Mouse (Mus musculus) brain, adult 10 weeks (tissue): ENCODE measurements around the gene Slc17a7. TPM values are rescaled to one million over a fixed set of nuclear protein-coding genes. Genes with fewer than 3 reads are reported as not detected.

Source experiments
- polyA plus RNA-seq: library from polyadenylated mRNA; stranded (reverse); fragments of 350-450 nt; fragmentation: Illumina TruSeq; extraction: RNeasy Lipid Tissue Mini Kit (QIAGEN cat#74804); gene quantifications from one replicate; pipeline ENCODE4 v1.2.3, GENCODE M21; 2015; ENCODE audit warnings: low read depth, low replicate concordance

Gene Slc17a7
- 704 TPM for polyA plus RNA-seq

GRCm38 (mm10) chr7:45163735-45164490, at the start of gene Slc17a7:
Gene Slc17a7 (plus strand): TSS chr7:45163949.

GRCm38 (mm10) chr7:45124224-45125143, 39.3 kb upstream of the Slc17a7 start, which contains the start of gene Rps11:
Gene Rps11 (minus strand): TSS chr7:45124439.

DNA sequence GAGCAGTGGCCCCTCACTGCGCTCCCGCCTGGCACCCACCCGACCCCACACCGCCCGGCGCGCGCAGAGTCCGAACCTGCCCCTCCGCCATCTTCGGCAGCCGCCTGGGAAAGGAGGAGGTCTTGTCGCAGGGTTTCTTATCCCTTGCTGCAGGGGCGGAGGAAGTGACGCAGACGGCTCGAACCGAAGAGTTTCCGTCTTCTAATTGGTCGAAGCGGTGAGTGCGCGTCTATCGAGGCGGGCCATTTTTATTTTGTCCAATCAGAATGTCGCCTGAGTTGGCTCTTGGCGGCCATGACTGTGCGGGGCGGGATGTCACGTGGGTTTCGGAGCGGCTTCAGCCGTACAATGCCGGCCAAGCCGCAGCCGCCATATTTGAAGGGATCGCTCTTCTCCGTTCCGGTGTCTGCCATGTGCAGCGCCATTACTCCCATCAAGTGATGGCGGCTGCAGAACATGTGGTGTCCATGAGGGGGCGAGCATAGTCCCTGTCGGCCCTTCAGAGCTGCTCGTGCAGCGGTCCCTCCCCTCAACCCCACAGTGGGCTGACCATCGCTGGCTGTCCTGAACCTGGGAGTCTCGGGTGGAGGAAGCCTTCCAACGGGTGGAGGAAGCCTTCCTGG, 35.0 kb upstream of the Slc17a7 start, which contains the start of gene Rpl13a:
TSS of gene Rpl13a (minus strand) at position 138 of the 623 bp plus-strand sequence.

GRCm38 (mm10) chr7:45135993-45136567, 27.7 kb upstream of the Slc17a7 start, which contains the start of the genes Gm45713 and Flt3l:
Gene Gm45713 (minus strand): TSS chr7:45136231.
Gene Flt3l (minus strand): TSS chr7:45136432.

DNA sequence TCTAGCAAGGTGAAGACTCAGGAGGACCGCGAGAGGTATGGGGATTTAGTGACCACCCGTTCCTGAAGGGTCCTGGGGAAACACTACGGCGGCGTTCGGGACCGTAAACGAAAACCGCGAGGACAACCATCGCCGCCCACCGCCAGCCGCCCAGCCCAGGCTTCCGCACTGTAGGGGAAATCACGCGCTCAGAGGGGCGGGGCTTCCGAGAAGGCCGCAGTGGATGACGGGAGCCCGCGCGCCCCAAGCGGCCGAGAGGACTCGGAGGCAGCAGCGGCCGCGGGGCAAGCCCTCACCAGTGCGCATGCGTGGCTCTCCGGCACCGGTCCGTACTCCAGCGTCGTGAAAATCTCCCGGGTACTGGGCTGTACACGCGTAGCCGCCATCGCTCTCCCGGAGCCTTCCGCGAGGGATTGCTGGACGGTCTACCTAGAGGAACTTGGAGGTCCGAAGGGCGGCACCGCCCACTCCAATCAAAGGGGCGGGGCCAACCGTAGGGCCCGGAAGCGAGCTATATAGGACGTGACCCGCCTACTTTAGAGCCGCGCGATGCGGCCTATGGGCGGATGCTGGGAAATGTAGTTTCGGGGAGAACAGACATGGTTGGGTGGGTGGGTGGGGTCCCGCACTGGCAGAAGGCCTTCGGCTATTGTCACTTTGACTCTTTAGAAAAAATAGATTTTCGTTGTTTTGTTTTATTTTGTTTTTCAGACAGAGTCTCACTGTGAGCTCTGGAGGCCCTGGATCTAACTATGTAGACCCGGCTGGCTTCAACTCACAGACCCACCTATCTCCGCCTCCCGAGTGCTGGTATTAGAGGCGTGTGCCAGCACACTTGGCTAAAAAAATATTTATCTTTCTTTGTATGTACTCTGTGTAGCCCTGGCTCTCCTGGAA, 9.4 kb upstream of the Slc17a7 start, which contains the start of the genes Pih1d1 and Aldh16a1:
TSS of gene Pih1d1 (plus strand) at position 208 of the 897 bp plus-strand sequence.
TSS of gene Aldh16a1 (minus strand) at position 489 of the 897 bp plus-strand sequence.

DNA sequence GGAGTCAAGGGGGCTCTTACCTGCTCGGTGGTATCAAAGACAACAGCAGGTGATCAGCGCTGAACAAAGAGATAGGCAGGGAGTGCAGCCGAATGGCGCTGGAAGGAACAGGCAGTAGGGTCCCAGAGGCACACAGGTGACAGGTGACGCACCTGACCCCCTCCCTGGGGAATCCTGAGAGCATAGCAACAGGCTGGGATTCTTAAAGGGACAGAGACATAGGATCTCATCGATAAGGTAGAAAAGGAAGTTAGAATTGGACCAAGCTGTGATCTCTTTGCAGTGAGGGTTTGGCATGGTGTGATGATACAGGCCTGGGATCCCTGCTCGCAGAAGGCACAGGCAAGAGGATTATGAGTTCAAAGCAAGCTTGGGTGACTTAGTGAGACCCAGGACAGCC, 15.7 kb downstream of the Slc17a7 start, which contains the start of gene Gfy:
TSS of gene Gfy (minus strand) at position 101 of the 400 bp plus-strand sequence.

DNA sequence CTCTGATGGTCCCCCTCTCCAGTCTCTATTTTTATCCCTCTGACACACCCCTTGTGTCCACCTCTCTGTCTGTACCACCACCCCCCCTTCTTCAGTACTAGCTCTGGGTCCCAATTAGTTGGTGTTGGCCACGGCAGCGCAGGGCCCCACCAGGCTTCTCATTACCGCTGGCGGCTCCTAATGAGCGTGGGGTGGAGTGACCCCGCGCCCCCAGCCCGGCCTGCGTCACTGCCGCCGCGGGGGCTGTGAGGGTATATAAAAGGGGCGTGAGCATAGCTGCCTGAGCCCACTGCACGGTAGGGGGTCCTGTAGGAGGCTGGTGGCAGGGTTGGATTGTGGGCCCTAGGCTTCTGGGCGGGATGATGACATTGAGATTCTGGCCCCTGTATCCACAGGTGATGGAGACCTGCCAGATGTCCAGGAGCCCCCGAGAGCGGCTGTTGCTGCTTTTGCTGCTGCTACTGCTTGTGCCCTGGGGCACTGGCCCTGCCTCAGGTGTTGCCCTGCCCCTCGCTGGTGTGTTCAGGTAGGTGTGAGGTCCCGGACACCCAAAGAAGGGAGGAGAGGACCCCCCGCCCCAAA, 17.2 kb downstream of the Slc17a7 start, which contains the start of gene Pth2:
TSS of gene Pth2 (plus strand) at position 100 of the 582 bp plus-strand sequence.

DNA sequence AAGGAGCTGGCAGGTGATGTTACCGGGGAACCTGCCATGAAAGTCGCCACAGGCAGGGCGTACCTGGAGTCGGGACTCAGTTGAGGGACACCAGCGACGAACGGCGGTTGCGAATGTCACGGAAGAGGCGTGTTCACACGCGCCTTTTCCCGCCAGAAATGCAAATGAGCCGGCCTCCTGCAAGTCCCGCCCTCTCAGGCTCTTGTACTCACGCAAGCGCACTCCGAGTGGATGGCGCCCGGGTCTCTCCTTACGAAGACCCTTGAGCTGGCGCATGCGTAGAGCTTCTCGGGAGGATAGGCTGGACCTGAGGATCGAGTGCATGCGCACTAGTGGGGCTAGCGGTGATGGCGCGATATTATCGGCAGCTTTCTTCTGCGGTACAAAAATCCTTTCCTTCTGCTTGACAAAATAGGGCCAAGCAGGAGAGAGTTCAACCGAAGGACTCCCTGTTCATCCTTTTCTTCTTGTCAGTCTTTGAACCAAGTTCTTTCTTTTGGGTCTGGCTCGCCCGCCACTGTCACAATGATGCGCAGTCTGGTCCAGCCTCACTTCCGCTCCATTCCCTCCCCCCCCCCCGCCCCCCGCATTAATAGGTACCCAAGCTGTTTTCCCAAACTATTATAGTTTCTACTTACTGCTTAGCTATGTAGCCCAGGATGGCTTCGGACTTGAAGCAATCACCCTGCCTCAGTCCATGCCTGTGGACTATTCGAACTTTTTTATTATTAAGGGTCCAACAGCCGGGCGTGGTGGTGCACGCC, 40.8 kb downstream of the Slc17a7 start, which contains the start of gene Ccdc155:
TSS of gene Ccdc155 (minus strand) at position 513 of the 764 bp plus-strand sequence.

GRCm38 (mm10) chr7:45211851-45212251, 48.1 kb downstream of the Slc17a7 start, which contains the start of gene Dkkl1:
Gene Dkkl1 (minus strand): TSS chr7:45212147.

DNA sequence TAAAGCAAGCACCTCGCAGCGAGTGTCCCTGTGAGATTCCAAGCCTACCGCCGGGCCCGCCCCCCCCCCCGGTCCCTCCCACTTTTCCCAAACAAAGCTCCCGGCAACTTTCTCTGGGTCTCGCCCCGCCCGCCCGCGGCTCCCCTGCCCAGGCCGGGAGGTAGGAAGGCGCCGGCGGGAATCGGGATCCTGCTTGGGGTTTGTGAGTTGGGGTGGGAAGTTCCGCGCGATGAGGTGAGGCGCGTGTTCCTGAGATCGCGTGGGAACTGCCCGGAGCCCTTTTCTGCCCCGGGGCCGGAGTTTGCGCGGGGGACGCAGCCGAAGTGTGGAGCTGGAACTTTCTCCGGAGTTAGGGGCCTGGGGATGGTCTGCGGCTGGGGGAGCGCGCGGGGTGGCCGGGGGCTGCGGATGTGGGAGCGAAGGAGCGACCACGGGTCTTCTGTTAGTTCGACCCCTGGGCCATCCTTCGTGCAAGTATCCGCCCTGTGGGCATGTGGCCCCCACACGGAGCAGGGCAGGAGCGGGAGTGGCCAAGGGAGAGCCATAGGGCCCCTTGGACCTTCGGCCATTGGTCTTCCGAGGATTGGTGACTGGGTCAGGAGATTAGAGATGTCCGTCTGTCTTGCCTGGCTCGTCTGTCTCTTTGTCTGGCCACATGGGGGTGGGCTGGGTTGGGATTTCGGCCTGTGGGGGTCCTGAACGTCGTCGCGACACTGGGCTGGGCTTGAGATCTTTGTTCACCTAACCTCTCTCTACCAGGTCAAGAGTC, 52.1 kb downstream of the Slc17a7 start, which contains the start of gene Tead2:
TSS of gene Tead2 (plus strand) at position 81 of the 769 bp plus-strand sequence.

Other genes starting within 250 kb of the Slc17a7 start
- 188 TPM for gene Ap2a1, start 234.5 kb upstream of the Slc17a7 start, polyA plus RNA-seq
- gene Tsks, start 220.7 kb upstream of the Slc17a7 start, polyA plus RNA-seq = 1.3 TPM
- gene Cpt1c, start 189.1 kb upstream of the Slc17a7 start, polyA plus RNA-seq = 76.4 TPM
- 235 TPM for gene Prmt1, start 177.4 kb upstream of the Slc17a7 start, polyA plus RNA-seq
- 45.8 TPM for gene Irf3, start 166.3 kb upstream of the Slc17a7 start, polyA plus RNA-seq
- gene Bcl2l12, start 165.2 kb upstream of the Slc17a7 start, polyA plus RNA-seq = 3.6 TPM
- gene Scaf1, start 147.6 kb upstream of the Slc17a7 start, polyA plus RNA-seq = 83.6 TPM
- gene Rras, start 146.0 kb upstream of the Slc17a7 start, polyA plus RNA-seq = 17.7 TPM
- 23.9 TPM for gene Prr12, start 111.1 kb upstream of the Slc17a7 start, polyA plus RNA-seq
- gene Nosip, start 101.5 kb upstream of the Slc17a7 start, polyA plus RNA-seq = 64.6 TPM
- 11.6 TPM for gene Prrg2, start 101.3 kb upstream of the Slc17a7 start, polyA plus RNA-seq
- 6.6 TPM for gene Rcn3, start 71.7 kb upstream of the Slc17a7 start, polyA plus RNA-seq
- gene Fcgrt, start 60.1 kb upstream of the Slc17a7 start, polyA plus RNA-seq = 20.1 TPM
- 807 TPM for gene Rps11, start 39.5 kb upstream of the Slc17a7 start, polyA plus RNA-seq
- gene Rpl13a, start 35.2 kb upstream of the Slc17a7 start, polyA plus RNA-seq = 1,952 TPM
- not detected for gene Gm45713, start 27.7 kb upstream of the Slc17a7 start, polyA plus RNA-seq
- gene Flt3l, start 27.5 kb upstream of the Slc17a7 start, polyA plus RNA-seq = 11.0 TPM
- gene Pih1d1, start 9.6 kb upstream of the Slc17a7 start, polyA plus RNA-seq = 50.0 TPM
- gene Aldh16a1, start 9.4 kb upstream of the Slc17a7 start, polyA plus RNA-seq = 6.5 TPM
- not detected for gene Gfy, start 15.6 kb downstream of the Slc17a7 start, polyA plus RNA-seq
- gene Pth2, start 17.0 kb downstream of the Slc17a7 start, polyA plus RNA-seq = not detected
- 2.2 TPM for gene Ccdc155, start 40.9 kb downstream of the Slc17a7 start, polyA plus RNA-seq
- gene Dkkl1, start 48.2 kb downstream of the Slc17a7 start, polyA plus RNA-seq = 39.0 TPM
- gene Tead2, start 51.8 kb downstream of the Slc17a7 start, polyA plus RNA-seq = 3.6 TPM
- 3.8 TPM for gene Cd37, start 75.2 kb downstream of the Slc17a7 start, polyA plus RNA-seq
- gene Slc6a16, start 77.1 kb downstream of the Slc17a7 start, polyA plus RNA-seq = 1.2 TPM
- not detected for gene Slc6a21, start 113.6 kb downstream of the Slc17a7 start, polyA plus RNA-seq
- gene Trpm4, start 169.8 kb downstream of the Slc17a7 start, polyA plus RNA-seq = 19.6 TPM
- gene Hrc, start 171.3 kb downstream of the Slc17a7 start, polyA plus RNA-seq = 0.54 TPM
- 84.5 TPM for gene Ppfia3, start 203.1 kb downstream of the Slc17a7 start, polyA plus RNA-seq
- gene Lin7b, start 206.6 kb downstream of the Slc17a7 start, polyA plus RNA-seq = 167 TPM
- gene Snrnp70, start 231.8 kb downstream of the Slc17a7 start, polyA plus RNA-seq = 309 TPM
- gene Kcna7, start 241.7 kb downstream of the Slc17a7 start, polyA plus RNA-seq = not detected
- gene Ntf5, start 249.7 kb downstream of the Slc17a7 start, polyA plus RNA-seq = not detected